Mouse (Mus musculus): ENCODE data around the gene Arhgap32.

GRCm38 (mm10) chr9:32295061-32295800 is 179.3 kb downstream of the Arhgap32 start:
- TF ChIP-seq CTCF (IDR thresholded peaks at IDR 0.05; ENCODE audit: low read depth, low read length) (no peak), EP300 (IDR thresholded peaks at IDR 0.05; ENCODE audit: insufficient read depth, low read depth, low read length) (no peak), POLR2A (IDR thresholded peaks at IDR 0.05; ENCODE audit: insufficient read depth, low read length) (no peak)

Data from ES-Bruce4 (cell line).